Mouse (Mus musculus) gastrocnemius, postnatal 36 days (tissue): ENCODE results near the gene Ablim1. TPM values are rescaled to one million over a fixed set of nuclear protein-coding genes. Genes with fewer than 3 reads are reported as not detected.

ENCODE experiments used
- DNase-seq, 2 experiments: peaks; one replicate each; pipeline ENCODE4 v3.0.0; 2022
- intact Hi-C: fragments of 180-260 bp; cut with DNase I; formaldehyde crosslinking; loops from one replicate; pipeline ENCODE4 v1.15.1; 2025
- total RNA-seq, 2 experiments: library from RNA; stranded (reverse); gene quantifications; 2 replicates each; pipeline ENCODE4 v1.2.3; 2021

Ablim1 gene
- total RNA-seq, 2 experiments from 2014 or later, result 36.3 to 52.0 TPM

DNA sequence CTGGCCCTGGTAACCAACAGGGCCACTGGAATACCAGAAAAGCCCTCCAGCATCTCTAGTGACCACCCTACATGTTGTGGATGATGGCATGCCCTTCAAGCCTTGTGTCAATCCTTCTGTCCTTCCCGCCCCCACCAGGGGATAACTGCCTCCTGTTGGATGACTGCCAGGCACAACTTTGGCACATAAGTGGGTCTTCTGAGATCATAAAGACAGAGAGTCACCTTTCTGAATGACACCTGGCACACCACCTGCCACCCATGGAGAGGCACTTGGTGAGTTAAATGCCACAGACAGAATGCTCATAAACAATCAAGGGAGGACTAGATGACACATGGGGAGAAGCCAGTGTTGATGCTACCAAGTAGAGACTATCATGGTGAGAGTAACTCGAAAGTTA lies 78.8 kb downstream of the Ablim1 start:
- intact Hi-C loops, result no loop called here
- DNase-seq, result no peak

DNA sequence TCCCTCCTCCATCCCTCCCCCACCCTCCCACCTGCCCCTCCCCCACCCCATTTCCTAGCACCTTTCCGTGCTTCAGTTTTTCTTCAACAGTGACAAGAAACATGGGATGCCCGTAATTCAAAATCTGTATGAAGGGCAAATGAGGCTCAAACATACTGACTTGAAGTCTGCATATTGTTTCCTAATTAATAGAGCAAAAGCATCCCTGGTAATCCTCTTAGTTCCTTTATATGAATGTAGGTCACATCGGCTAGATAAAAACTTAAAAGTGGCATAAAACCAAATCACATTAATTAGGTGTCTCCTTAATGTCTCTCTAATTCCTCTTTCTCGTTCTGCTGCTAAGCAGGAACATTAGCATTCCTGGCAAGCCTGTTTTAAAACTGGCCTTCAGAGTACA lies 83.7 kb downstream of the Ablim1 start:
- no peak for DNase-seq
- intact Hi-C loops, result no loop called here

DNA sequence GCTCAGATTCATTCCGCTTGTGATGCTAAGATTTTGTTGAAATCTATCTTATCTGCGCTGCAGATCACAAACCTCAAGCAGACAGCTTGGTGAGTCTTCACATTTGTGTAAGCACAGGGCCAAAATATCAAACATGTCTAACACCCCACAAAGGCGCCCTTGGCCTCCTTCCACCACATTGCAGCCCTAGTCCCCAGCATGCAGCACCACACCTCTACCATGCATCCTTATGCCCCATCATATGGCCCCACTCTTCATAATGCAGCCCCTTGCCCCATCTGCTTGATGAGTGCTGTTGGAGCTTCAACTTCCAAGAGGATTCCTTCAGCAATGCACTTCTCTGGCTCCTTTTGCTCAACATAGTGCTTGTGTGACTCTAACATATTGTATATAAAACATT lies 85.6 kb downstream of the Ablim1 start:
- no peak for DNase-seq
- intact Hi-C loops, result loop anchor here (5.0 kb wide), 1 partner anchor 33 kb away; no protein-coding TSS in a partner anchor

DNA sequence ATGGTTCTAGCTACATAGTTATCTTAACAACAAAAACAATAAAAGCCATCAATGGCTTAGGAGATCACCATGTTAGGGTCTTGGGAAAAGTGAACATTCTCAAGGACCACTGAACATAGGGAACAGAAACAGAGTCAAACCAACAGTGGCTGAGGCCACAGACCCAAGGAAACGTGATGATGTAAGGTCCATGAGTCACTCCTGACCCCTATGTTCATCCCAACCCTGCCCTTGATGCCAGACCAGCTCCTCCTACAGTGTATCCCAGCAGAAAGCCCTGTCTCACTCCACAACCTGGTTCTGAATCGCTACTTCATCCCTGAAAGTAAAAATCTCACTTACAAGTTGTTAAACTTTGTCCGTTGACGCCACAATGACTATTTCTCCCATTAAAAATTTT lies 86.1 kb downstream of the Ablim1 start:
- intact Hi-C loops, result loop anchor here (5.0 kb wide), 1 partner anchor 34 kb away; no protein-coding TSS in a partner anchor
- DNase-seq, result no peak

DNA sequence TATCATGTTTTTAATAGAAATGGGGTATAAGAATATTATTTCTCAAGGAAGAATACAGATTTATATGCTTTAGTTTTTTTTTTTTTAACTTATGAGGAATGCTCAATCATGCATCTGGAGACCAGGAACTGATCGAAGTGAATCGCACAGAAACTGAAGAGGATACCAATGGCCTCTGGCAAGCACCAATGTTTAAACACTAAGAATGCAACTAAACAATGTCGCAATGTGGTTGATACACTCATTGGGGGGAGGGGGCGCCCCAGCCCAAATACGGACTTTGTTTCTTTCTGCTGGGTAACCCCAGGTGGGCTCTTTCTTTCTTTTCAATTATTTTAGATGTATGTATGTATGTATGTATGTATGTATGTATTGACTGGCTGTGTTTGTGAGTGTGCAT lies 90.3 kb downstream of the Ablim1 start:
- intact Hi-C loops, result no loop called here
- no peak for DNase-seq

DNA sequence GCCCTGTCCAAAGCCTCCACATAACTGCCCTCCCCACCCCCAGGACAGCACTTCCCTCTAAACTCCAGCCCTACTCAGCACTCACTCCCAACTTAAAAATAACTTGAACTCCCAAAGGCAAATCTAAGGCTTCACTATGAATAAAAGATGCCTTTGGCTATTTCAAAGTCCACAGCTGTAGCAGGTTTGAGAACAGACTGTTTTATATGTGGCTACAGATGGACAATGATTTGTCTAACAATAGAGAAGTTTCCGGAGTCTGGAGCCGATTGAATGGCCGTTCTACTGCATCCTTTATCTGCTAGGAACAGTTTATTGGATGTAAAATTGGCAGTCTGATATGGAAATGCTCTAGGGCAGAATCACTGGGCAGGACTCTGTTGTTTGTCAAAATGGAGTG lies 91.0 kb downstream of the Ablim1 start:
- intact Hi-C loops, result no loop called here
- DNase-seq, result no peak

DNA sequence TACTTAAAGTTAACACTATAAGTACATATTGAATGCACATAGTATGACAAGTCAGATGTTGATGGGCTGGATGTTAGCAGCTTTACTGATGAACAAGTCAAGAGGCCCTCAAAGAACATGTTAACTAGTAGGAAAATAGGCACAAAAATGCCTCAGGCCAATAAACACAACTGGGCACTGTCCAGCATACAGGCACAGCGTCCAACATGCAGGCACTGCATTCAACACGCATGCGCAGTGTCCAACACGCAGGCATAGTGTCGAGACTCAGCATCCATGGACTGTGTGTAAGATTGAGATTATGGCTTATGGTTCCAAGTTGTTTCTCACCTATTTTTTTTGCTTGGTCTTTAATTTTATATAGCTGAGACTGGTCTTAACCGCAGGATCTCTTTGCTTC lies 92.1 kb downstream of the Ablim1 start:
- intact Hi-C loops, result no loop called here
- no peak for DNase-seq

DNA sequence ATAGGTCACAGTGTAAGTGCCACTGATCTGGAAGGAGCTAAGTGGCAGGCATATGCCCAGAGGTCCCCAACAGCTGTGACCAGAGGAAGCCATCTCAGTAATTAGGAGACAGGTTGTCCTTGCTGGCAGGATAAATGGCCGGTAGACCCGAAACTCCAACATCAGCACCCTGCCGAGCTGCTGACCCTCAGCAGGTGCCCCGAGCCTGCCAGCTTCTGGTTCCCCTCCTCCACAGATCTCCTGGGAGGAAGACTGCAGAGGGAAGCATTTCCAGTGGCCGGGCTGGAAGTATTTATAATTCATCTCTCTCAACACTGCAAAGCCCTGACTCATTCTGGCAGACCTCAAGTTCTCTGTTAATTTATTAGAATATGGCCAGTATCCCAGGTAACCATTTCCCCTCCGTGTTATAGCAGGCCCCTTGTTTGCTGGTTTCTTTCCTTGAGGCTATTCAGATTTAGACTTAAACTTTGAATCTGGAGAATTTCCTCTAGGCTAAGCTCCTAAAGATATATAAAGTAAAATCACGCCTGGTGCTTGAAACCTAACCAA lies 93.0 kb downstream of the Ablim1 start:
- intact Hi-C loops, result no loop called here
- no peak for DNase-seq

DNA sequence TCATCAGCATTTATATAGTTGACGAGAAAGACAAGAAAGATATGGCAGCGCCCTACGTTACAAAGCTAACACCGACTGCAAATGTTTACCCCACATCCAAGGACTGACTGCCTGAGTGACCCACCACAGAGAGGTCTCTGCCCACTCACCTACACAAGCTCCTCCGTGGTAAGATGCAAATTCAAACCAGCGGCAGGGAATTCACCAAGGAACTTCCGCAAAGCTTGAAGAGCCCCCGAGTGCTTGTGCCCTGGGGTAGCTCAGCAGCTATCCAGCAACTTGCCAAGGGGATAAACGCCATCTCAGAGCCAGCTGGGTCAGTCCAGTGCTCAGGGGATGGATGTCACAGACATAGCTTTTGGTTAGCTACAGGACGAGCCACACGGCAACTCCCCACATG lies 95.0 kb downstream of the Ablim1 start:
- no peak for DNase-seq
- intact Hi-C loops, result no loop called here

DNA sequence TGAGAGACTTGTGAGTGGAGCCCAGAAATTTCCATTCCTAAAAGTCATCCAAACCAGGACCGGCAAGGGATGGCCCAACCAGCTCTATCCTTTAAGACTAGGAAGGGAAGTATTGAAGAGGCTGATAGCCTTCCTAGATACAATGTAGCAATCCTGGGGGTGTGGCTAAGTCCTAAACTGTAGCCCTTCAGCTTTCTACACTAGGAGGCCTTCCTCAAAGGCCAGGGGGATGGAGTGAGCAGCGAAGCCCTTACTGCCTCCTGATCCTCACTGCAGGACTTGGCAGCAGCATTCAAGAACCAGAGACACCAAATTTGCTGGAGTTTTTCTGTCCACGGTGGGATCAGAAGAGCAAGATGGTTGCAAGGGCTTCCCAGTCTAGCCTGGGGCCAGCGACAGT lies 97.6 kb downstream of the Ablim1 start:
- intact Hi-C loops, result no loop called here

DNA sequence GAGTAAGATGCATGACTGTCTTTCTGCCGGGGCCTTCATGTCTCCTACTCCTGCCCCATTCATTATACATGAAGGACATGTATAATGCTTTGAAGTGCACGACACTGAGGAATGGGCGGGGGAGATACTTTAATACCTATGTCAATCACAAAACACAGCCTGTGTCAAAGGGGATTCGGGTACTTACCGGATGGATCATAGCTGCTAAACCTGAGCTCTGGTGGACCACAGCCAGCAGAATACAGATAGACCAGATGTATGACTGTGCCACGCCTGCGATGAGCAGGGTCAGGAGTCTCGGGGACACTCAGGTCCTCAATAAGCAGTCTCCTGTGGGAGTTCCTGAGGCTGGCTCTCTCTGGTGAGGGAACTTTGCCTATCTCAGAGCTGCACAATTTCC lies 99.2 kb downstream of the Ablim1 start:
- intact Hi-C loops, result no loop called here
- DNase-seq, result no peak

More for the DNA sequence above, 97.6 kb downstream of the Ablim1 start:
- DNase-seq, result no peak

DNA sequence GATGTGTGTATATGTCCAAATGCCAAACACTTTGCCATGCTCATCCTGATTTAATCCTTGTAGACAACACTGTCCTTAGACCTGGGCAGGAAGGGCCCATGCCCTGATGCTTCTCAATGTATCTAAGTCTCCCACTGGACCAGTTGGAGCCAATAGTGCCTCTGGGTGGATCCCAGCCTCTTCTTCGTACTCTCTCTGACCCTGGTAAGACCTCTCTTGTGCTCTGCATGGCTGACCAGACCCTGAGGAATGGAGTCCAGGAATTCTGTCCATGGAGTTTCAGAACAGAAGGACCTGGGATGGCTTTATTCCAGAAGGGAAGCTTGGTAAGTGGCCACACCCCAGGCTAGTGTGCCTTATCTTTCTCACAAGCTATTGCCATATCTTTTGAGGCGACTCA lies 102.3 kb downstream of the Ablim1 start:
- intact Hi-C loops, result no loop called here
- no peak for DNase-seq

DNA sequence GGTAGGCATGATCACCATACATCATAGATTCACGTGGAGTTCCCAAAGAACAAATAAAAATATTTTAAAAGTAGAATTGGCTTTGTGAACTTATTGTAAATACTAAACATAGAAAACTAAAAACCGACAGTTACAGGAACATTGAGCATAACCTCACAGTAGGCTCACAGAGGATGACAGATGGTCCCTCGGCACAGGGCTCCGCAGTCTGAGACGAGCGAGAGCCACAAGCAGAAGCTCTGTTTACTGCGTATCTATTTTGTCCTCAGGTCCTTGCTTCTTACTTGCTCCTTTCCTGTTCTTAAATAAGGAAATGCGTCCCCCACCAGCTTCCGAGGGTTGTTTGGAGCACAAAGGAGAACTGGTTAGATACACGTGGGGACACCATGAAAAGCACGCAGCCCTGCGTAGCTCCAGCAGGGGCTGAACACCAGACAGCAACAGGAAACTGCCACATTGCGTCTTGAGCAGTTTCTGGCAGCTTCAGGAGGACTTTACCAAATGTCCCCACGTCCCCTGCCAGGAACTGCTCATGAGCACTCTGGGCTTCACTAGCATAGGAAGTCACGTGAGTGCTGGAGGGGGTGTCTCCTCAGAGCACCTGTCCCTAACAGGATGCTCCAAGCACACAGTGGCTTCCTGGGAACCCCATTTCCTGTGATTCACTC lies 103.1 kb downstream of the Ablim1 start:
- no peak for DNase-seq
- intact Hi-C loops, result no loop called here

DNA sequence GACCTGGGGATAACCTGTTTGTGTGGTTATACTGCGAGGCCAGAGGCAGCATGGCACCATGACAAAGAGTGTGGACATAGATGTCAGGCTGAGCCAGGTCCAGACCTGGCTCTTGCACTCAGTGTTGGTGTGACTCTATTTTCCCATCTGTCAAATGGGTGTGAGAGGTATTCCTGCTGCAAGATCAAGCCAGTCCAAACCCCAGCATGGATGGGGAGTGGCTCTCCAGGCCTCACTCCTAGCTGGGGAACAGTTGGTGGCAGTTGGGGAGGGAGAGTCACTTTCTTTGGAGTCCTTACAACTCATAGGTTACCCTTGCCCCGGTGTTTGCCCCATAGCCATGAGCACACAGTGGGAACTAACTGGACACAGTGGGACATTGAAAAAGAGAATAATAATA lies 103.8 kb downstream of the Ablim1 start:
- DNase-seq, result no peak
- intact Hi-C loops, result no loop called here

DNA sequence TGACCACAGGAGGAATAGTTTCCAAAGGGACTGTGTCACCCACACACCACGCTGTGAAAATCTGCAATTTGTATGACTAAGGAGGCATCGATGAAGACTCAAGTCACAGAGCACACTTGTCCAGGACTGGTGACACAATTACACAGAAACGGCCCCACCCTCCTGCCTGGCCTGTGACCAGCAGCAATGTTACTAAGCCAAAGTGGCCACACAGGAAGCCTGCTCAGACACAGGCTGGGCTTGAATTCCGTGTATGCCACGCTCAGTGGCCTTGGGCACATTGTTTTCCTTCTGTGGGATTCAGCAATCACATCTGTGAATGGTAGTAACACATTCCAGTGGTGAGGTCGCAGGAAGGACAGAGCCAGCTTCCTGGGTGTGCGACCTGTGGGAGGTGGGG lies 110.6 kb downstream of the Ablim1 start:
- DNase-seq, result peak in 1 of 2 experiments; percentile 41
- intact Hi-C loops, result no loop called here

DNA sequence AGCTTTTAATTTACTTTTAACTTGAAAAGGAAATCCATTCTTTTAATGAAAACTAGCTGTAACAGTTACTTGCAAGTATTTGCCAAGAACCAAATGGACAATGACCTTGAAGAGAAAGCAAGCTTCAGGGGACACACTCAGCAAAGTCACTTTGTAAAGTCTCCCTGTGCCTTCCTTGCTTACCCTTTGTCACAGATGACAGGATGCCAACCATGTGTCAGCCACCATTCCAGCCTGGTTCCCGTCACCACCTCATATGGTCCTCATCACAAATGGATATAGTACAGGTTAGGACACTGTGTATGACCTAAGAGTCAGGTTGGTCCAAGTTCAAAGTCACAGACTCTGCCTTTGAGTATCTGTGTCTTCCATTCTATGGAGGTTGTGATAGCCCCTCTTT lies 112.2 kb downstream of the Ablim1 start:
- no peak for DNase-seq
- intact Hi-C loops, result no loop called here

DNA sequence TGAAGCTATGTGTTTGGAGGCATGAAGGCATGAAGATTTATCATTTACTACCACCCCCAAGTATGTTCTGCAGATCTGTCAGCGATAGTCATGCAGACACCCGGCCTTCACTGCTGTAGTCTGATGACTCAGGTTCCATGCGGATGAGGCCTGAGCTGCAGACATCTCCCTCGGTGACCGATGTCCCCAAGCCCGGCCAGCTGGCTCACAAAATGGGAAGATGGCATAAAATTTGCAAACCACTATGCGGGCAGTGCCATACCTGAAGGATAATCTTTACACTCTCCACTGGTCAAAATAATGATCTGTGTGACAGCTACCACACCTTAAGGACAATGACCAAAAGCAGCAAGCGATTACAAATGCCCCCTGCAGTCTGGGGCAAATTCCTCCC lies 113.6 kb downstream of the Ablim1 start:
- no peak for DNase-seq
- intact Hi-C loops, result no loop called here

DNA sequence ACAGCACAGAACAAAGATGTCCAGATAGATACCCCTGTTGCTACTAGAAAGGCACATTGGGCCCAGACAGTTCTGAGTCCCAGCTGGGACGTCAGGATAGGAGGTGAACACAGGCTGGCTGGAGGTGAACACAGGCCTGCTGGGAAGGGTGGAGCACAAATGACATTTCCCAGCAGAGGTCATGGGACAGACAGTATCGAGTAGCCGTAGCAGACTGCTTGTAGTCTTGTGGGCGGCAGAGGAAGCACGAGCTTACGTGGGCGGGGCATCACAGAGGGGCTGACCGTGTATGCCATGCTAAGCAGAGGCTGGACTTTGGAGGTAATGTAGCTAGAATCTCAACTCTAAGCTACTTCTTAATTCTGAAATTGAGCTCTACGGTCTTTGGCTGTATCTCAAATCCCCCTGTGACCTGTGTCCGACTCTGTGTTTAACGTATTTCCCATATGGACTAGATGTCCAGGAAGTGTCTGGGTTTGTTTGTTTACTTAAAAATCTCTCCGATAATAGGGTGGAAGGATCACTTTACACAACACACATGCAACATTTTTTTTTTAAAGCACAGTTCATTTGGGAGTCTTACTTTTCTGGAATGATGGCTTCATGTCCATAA lies 114.1 kb downstream of the Ablim1 start:
- intact Hi-C loops, result no loop called here
- DNase-seq, result no peak

DNA sequence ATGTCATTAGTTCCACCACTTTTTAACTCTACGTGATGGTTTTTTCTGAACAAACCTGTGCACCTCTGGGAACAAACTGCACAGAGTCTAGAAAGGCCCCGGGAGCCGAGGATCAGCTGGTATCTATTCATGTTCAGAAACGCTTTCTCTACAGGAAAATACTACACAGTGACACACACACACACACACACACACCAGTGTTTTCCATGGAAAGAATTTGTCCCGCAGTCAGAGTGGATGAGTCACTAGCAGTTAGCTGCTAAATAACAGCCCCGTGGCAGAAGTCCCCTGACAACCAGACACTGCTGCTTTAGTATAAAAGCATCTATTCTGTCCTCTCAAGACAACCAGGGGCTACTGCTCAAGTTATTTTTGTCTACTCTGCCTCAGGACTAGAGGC lies 115.4 kb downstream of the Ablim1 start:
- no peak for DNase-seq
- intact Hi-C loops, result no loop called here

DNA sequence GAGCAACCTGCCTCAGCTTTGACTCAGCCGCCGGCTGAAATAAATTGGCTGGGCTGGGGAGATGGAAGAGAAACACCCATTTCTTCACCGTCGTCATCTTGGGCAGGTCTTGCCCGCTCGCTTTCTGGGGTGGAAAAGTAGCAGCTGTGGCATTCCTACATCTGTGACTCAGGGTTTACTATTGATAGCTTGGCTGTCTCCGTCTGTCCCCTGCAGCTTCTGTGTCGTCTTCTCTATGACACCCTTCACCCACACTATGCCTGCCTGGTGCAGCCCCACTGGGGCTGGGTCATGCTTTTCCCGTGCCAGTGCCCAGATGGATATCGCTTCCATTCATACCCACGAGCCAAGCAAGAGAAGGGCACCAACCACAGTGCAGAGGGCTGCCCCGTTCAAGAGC lies 116.2 kb downstream of the Ablim1 start:
- intact Hi-C loops, result no loop called here
- no peak for DNase-seq

DNA sequence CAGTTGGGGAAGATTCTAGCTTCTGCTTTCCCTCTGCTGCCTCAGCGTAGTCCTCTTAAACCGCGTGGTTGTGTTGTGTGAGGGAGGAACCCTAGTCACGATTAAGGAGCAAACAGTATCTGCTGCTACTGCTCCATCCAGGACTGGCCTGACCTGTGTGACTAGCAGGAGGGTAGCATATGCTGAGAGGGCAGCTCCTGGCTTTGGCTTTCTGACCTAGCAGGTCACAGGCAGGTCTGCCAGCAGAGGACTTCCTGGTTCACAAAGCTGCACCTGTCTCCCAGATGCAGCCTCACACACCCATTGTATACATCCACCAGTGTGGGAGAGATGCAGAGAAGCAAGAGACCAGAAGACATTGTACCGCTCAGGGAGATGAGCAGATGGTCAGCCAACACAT lies 116.7 kb downstream of the Ablim1 start:
- no peak for DNase-seq
- intact Hi-C loops, result no loop called here

DNA sequence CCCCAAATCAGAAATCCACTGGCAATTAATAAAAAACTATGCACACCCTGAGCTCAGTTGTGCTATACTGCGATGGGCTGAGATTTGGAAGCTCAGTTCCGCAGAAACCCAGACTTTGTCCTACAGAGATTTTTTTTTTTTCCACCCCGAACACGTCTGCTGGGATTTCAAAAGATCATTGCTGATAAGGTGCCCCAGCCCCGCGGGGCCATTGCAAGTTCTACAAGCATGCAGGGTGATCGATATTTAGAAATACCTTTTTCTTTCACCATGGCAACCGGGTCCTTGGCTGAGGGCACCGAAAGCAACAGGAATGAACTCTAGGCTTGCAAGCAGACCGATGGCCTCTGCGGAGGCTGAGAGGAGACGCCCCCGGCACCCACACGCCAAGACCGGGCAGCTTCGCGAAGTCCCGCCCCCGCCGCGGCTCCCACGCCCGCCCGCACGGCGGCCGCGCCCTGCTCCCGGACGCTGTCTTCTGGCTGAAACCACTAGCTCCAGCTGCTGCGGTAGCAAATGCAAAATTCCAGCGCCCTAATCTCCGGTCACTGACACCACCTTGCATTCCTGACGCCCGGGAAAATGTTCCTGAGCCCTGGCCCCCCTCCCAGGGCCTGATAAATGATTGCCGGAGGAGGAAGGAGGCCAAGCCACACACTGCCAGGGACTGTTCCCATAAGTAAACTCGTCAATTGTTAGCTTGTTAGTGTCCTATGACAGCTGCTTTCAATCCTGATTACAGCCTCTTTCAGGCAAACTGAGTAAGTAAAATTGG lies 117.5 kb downstream of the Ablim1 start:
- DNase-seq, result peak; percentile 71 to 72
- intact Hi-C loops, result no loop called here
